Mouse (Mus musculus): ENCODE measurements around the gene Slc25a36.

The Slc25a36 gene

DNA sequence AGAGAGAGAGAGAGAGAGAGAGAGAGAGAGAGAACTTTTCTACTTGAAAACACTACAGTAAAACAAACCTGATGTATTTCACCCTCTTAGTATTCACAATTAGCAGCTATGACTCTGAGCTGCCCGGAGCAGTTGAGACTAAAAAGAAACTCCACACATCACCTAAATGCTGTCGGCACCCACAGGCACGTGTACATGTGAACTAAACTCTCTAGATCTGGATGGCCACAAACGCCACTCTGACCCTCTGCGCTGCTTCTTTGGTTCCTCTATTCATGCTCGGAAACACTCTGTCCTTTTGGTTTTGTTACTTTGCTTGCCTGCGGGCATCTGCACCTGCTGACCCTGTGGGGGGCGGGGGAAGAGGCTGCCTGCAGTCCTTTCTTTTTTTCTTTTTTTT, 69.3 kb downstream of the Slc25a36 start:
- no peak for DNase-seq (ENCODE audit: low spot score)

DNA sequence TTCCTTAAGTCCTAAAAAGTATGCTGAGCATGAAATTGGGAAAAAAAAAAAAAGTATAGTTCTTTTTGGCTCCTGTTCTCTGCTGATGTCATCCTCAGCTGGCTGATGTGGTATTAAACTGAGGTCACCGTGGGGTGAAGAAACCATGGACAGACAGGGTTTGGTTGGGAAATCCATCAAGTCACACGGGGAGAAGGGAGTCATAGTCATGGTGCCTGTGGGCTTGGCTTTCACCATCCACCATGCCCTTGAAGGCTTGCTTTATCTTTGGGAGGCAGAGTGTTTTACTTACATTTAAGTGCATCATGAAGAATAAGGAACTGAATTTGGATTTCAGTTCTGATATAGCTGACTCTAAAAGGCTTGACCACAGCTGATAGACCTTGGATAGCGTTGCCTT, 72.9 kb downstream of the Slc25a36 start:
- no peak for DNase-seq (ENCODE audit: low spot score)

DNA sequence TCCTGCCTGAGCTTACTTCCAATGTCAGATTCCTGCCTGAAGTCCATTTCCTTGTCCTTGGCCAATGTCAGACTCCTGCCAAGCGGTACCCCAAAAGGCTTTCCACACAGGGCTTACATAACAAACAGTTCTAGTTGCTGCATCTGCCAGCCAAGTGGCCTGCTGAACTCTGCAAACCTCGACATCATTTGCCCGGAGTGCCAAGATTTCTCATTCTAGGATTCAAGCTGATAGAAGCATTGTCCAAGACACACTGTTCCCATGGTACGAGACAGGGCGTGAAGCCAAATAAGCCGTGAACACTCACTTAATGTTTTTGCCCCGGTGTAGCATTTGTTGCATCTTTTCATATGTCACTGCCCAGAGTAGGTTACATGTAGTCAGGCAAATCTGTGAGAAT, 74.3 kb downstream of the Slc25a36 start:
- no peak for DNase-seq (ENCODE audit: low spot score)

DNA sequence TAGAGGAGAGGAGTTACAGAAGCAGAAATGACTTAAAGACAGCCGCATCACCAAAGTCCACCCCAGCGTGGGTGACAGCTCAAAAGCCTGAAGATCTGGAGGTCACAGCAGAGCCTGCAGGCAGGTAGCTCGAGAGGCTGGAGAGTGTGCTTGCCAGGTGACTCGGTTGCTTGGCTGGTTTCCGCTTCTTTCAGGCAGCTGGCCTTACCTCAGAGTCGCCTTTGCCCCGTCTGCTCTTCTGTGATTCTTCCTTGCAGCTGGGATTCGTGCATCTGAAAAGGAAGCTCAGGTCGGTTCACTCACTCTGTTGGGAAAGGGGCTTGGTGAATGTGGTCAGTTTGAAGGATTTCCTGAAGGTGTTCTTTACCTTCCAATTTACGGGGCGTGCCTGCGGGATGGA, 83.6 kb downstream of the Slc25a36 start:
- no peak for DNase-seq (ENCODE audit: low spot score)

DNA sequence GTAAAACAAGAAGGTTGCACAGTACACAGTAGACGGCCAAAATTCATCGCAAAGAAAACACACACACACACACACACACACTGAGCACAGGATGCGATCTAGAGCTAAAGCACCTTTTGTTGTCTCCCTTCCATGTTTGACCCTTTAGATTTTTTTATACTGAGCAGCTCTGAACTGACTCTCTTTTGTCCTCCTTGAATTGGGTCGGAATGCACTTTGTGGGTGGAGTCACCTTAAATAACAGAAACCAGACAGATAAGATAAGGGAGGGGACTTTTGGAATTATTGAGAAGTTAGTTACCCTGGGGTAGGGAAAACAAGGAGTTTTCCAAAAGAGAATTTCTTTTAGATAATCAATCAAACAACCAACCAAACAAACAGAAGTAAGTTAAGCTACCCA, 85.0 kb downstream of the Slc25a36 start:
- no peak for DNase-seq (ENCODE audit: low spot score)
